Mouse (Mus musculus) urinary bladder, postnatal 4 days (tissue): ENCODE data around the gene Olfr867.

ENCODE experiments used
- DNase-seq, 2 experiments: peaks; one replicate each; pipeline ENCODE4 v3.0.0; 2021 to 2022; ENCODE audit warnings: low spot score in 2 of 2

Olfr867 gene

GRCm38 (mm10) chr9:20057462-20057861 is at the start of gene Olfr867:
Gene Olfr867, minus strand, starts transcription at chr9:20057562.
- no peak for DNase-seq

GRCm38 (mm10) chr9:20098326-20098725 is 41.0 kb upstream of the Olfr867 start, which contains the start of gene Olfr868:
Gene Olfr868, plus strand, starts transcription at chr9:20098626.
- DNase-seq, result no peak

DNA sequence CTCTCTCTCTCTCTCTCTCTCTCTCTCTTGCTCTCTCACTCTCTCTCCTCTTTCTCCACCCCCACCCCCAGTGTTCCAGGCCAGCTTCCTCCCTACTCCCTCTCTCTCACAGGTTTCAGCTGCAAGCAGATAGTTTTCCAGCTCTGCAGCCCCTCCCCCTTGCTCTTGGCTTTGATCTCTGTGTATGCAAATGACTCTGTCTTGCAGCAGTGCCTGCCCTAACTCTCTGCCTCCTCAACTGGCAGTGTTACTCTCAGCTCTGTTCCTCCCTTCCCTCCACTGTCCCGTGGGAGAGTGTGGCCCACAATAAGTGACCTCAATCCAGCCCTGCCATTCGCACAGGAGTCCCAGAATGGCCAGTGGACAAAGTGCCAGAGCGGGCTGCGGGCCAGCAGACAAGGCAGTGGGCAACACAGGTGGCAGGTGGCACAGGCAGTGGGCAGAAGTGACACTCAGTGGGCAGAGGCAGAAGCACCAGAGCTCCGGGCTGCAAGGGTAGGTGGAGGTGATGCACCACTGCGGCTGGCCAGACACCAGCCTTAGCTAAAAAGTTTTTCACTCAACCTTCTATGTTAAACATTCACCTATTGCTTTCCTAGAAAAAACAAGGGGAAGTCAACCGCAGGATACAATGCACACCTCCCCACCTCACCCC is 16.3 kb upstream of the Olfr867 start:
- no peak for DNase-seq

DNA sequence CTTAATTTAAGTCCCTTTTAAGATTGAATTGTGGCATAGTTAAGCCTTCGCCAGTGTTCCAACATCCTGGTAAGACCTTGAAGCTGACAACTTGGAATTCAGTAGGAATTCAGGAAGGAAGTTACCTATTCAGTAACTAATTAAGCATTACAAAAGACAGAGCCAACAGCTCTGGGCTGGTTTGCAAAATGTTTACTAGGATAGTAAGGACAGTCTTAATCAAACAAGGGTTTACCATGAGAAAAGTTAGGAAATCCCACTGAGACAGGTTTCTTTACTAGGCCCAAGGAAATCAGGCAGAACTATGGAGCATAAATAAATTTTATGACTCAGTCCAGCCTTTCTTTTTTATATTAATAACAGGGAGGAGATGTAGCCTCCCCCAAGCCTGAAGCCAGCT is 13.9 kb upstream of the Olfr867 start:
- DNase-seq, result no peak

DNA sequence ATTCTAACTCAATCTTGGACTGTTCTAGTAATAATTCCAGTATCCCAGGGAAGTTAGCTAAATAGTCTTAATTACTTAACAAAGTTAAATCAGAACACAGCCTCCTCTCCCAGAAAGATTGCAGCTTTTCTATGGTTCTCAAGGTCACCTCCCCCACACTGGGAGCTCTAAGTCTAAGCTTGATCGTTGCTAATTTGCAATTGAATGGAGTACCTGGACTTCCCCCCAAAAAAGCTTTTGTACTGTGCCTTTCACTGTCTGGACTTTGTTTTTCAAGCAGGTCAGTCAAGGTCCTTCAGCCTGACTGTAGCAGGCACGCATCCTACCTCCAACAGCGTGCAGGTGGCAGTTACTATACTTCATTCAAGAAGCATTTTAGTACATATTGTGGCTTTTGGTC is 12.9 kb upstream of the Olfr867 start:
- DNase-seq, result no peak

GRCm38 (mm10) chr9:20047964-20048363 is 9.4 kb downstream of the Olfr867 start:
- no peak for DNase-seq

DNA sequence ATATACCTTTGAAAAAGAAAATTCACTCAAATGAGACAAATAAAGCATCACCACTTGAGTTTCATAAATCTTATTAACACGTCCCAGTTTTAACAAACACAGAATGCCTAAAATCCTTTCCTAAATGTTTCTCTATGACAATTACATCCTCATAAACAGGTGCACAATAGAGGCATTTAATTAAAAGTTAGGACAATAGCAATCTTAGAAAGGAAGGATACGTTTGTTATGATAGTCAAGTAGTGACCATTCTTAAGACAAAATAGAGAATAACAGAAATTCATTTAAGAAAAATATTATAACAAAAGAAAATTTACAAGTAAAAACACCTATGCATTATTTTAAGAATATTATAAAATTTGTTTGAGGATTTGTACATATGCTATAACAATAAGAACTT is 29.4 kb downstream of the Olfr867 start, which contains the start of gene Olfr866:
Olfr866 (minus strand) TSS at position 101 of the 400 bp plus-strand sequence.
- no peak for DNase-seq
